Mouse (Mus musculus) myocyte (in vitro differentiated cells): Measurements from ENCODE around the gene Gnaz. TPM values are rescaled to one million over a fixed set of nuclear protein-coding genes. Genes with fewer than 3 reads are reported as not detected.
A peak's percentile ranks its signal among the peaks of the same experiment; 100 is the strongest.

Source experiments
- H3K27me3 ChIP-seq: one replicate; pipeline ENCODE4 v1.6.1; 2011; ENCODE audit not compliant: control insufficient read depth, insufficient read depth, insufficient read length
- H3K36me3 ChIP-seq: one replicate; pipeline ENCODE4 v1.6.1; 2011; ENCODE audit not compliant: control insufficient read depth, insufficient read depth
- H3K4me2 ChIP-seq: one replicate; pipeline ENCODE4 v1.6.1; 2011; ENCODE audit warnings: low read depth, control low read depth
- H3K4me3 ChIP-seq: one replicate; pipeline ENCODE4 v1.5.1; 2011; ENCODE audit warnings: mild to moderate bottlenecking, control low read depth, moderate library complexity
- H3K79me2 ChIP-seq: one replicate; pipeline ENCODE4 v1.6.1; 2011; ENCODE audit not compliant: control insufficient read depth, insufficient read depth
- H3ac ChIP-seq: one replicate; pipeline ENCODE4 v1.6.1; 2011; ENCODE audit not compliant: control insufficient read depth, insufficient read length
- CEBPB ChIP-seq: IDR thresholded peaks from 2 replicates; pipeline ENCODE4 v1.6.1; 2011; ENCODE audit warnings: mild to moderate bottlenecking, moderate library complexity; ENCODE audit not compliant: poor library complexity, insufficient read depth, severe bottlenecking
- E2F4 ChIP-seq: IDR thresholded peaks from one replicate; pipeline ENCODE4 v1.6.1; 2011; ENCODE audit warnings: mild to moderate bottlenecking, control low read depth, moderate library complexity; ENCODE audit not compliant: insufficient read depth
- MAX ChIP-seq: IDR thresholded peaks from one replicate; pipeline ENCODE4 v1.6.1; 2011; ENCODE audit warnings: low read depth, mild to moderate bottlenecking, control low read depth
- MYOD1 ChIP-seq, 3 experiments: IDR thresholded peaks; one replicate each; pipeline ENCODE4 v1.6.1; 2011; ENCODE audit warnings: control low read depth in 2 of 3, low read depth in 2 of 3, mild to moderate bottlenecking in 2 of 3, moderate library complexity in 1 of 3; ENCODE audit not compliant: insufficient read length in 2 of 3, control insufficient read depth in 1 of 3
- MYOG ChIP-seq, 3 experiments: IDR thresholded peaks; one replicate each; pipeline ENCODE4 v1.6.1; 2011; ENCODE audit warnings: control low read depth in 2 of 3, low read depth in 2 of 3, mild to moderate bottlenecking in 2 of 3; ENCODE audit not compliant: insufficient read length in 2 of 3, control insufficient read depth in 1 of 3, insufficient read depth in 1 of 3
- POLR2A ChIP-seq: IDR thresholded peaks from one replicate; pipeline ENCODE4 v1.6.1; 2011; ENCODE audit warnings: low read depth, mild to moderate bottlenecking, control low read depth, moderate library complexity; ENCODE audit not compliant: insufficient read length
- POLR2AphosphoS2 ChIP-seq: IDR thresholded peaks from one replicate; pipeline ENCODE4 v1.6.1; 2011; ENCODE audit warnings: low read depth, control low read depth; ENCODE audit not compliant: insufficient read length
- REST ChIP-seq: IDR thresholded peaks from one replicate; pipeline ENCODE4 v1.6.1; 2011; ENCODE audit warnings: mild to moderate bottlenecking, control low read depth, moderate library complexity; ENCODE audit not compliant: insufficient read depth, insufficient read length
- SRF ChIP-seq: IDR thresholded peaks from one replicate; pipeline ENCODE4 v1.6.1; 2011; ENCODE audit warnings: low read depth; ENCODE audit not compliant: control insufficient read depth, insufficient read length
- TCF12 ChIP-seq: IDR thresholded peaks from one replicate; pipeline ENCODE4 v1.6.1; 2011; ENCODE audit warnings: mild to moderate bottlenecking, control low read depth; ENCODE audit not compliant: poor library complexity, insufficient read depth, severe bottlenecking
- TCF3 ChIP-seq: IDR thresholded peaks from one replicate; pipeline ENCODE4 v1.6.1; 2011; ENCODE audit warnings: low read depth, control low read depth; ENCODE audit not compliant: insufficient read length
- USF1 ChIP-seq: IDR thresholded peaks from one replicate; pipeline ENCODE4 v1.6.1; 2011; ENCODE audit warnings: low read depth, mild to moderate bottlenecking, control low read depth, moderate library complexity
- polyA plus RNA-seq: library from polyadenylated mRNA; unstranded; fragments of >200 nt; fragmentation: generic; extraction: Trizol; gene quantifications from one replicate; pipeline ENCODE4 v1.2.1, GENCODE M21; 2012; ENCODE audit warnings: missing spikeins

Gnaz gene
- polyA plus RNA-seq, 1 experiment: 0.54 TPM

- Histone ChIP-seq H3K36me3 (no peaks in the 10 kb centered on the region), H3K79me2 (peaks cover 54% of the 10 kb centered on the region), H3ac (no peak overlapping the region), H3K4me3 (peak overlapping the region; percentile 26), H3K27me3 (no peaks in the 10 kb centered on the region), H3K4me2 (peak overlapping the region; percentile 64)
- TF ChIP-seq REST: no peak
- no peak for TF ChIP-seq USF1
- no peak for TF ChIP-seq MYOD1 (IDR thresholded peaks at IDR 0.05; ENCODE audit: control insufficient read depth in 1 of 3, insufficient read length in 2 of 3, low read depth in 2 of 3)
- no peak for TF ChIP-seq MYOG (IDR thresholded peaks at IDR 0.05; ENCODE audit: control insufficient read depth in 1 of 3, insufficient read depth in 1 of 3, insufficient read length in 2 of 3, low read depth in 2 of 3)
- TF ChIP-seq POLR2A: no peak
- TF ChIP-seq E2F4: no peak
- no peak for TF ChIP-seq MAX
- no peak for TF ChIP-seq POLR2AphosphoS2
- no peak for TF ChIP-seq TCF12
- TF ChIP-seq TCF3: no peak
- no peak for TF ChIP-seq SRF
- TF ChIP-seq CEBPB: no peak
These were observed 96.5 kb downstream of the Gnaz start for GRCm38 (mm10) chr10:75063301-75063965.

DNA sequence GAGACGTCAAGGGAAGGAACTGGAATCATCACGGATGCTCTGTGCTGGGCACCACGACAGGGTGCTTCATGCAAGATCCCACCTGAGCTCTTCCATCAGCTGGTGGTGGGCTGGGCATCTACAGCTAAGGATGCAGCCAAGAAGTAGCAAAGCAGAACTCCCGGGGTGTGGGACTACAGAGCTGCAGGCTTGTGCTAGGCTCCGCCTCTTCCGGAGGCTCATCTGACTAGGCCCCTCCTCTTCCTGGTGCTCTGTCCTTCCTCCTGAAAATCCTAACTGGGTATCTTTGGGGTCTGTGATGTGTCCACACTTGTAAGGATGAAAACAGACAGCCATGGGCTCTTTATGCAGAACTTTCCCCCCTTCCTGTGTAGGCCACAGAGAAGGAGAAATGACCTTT lies 98.7 kb downstream of the Gnaz start:
- H3K27me3 ChIP-seq: no peaks in the 10 kb centered on the region
- no peak overlapping the region for H3K4me3 ChIP-seq
- H3ac ChIP-seq: no peak overlapping the region
- H3K36me3 ChIP-seq: no peaks in the 10 kb centered on the region
- H3K4me2 ChIP-seq: no peak overlapping the region
- TF ChIP-seq POLR2A (no peak), MYOD1 (IDR thresholded peaks at IDR 0.05; ENCODE audit: control insufficient read depth in 1 of 3, insufficient read length in 2 of 3, low read depth in 2 of 3) (no peak), TCF3 (no peak), E2F4 (no peak), SRF (no peak), REST (no peak), CEBPB (no peak), POLR2AphosphoS2 (no peak), TCF12 (no peak), MAX (no peak), MYOG (IDR thresholded peaks at IDR 0.05; ENCODE audit: control insufficient read depth in 1 of 3, insufficient read depth in 1 of 3, insufficient read length in 2 of 3, low read depth in 2 of 3) (no peak), USF1 (no peak)
- H3K79me2 ChIP-seq: peaks cover 63% of the 10 kb centered on the region

Other genes starting within 250 kb of the Gnaz start
- not detected for gene Rsph14, start 65.4 kb downstream of the Gnaz start, polyA plus RNA-seq
- 0.83 TPM for gene Rab36, start 69.9 kb downstream of the Gnaz start, polyA plus RNA-seq
- gene Bcr, start 93.4 kb downstream of the Gnaz start, polyA plus RNA-seq: 16.8 TPM
- gene Specc1l, start 244.9 kb downstream of the Gnaz start, polyA plus RNA-seq: 20.4 TPM